Mouse (Mus musculus) CD8-positive naive resting alpha-beta T cell, adult 2 months (primary cell): Measurements from ENCODE around the gene Morn1.

Experiments
- DNase-seq, 2 experiments: peaks; one replicate each; pipeline ENCODE4 v3.0.0; 2022; ENCODE audit warnings: low read depth in 2 of 2, low spot score in 2 of 2

Morn1 gene

GRCm38 (mm10) chr4:155157871-155158542 is 71.6 kb downstream of the Morn1 start:
- no peak for DNase-seq

- no peak for DNase-seq
These were observed 72.2 kb downstream of the Morn1 start for GRCm38 (mm10) chr4:155158543-155158917.

- peak; percentile 57 to 62 for DNase-seq
These were observed 76.3 kb downstream of the Morn1 start for GRCm38 (mm10) chr4:155162433-155163319.

GRCm38 (mm10) chr4:155163320-155163651 is 76.9 kb downstream of the Morn1 start:
- DNase-seq: no peak

- no peak for DNase-seq
These were observed 77.3 kb downstream of the Morn1 start for GRCm38 (mm10) chr4:155163685-155164084.

- no peak for DNase-seq
These were observed 78.2 kb downstream of the Morn1 start for GRCm38 (mm10) chr4:155164550-155164949.

- no peak for DNase-seq
These were observed 79.5 kb downstream of the Morn1 start for GRCm38 (mm10) chr4:155165861-155166260.

- DNase-seq: peak; percentile 46 to 63
These were observed 82.5 kb downstream of the Morn1 start for GRCm38 (mm10) chr4:155168835-155169252.

- DNase-seq: no peak
These were observed 84.3 kb downstream of the Morn1 start for GRCm38 (mm10) chr4:155170614-155171212.

GRCm38 (mm10) chr4:155171961-155172533 is 85.7 kb downstream of the Morn1 start:
- DNase-seq: no peak

- no peak for DNase-seq
These were observed 86.8 kb downstream of the Morn1 start for GRCm38 (mm10) chr4:155172909-155173821.

GRCm38 (mm10) chr4:155173822-155174785 is 87.7 kb downstream of the Morn1 start:
- no peak for DNase-seq

GRCm38 (mm10) chr4:155176210-155176609 is 89.8 kb downstream of the Morn1 start:
- no peak for DNase-seq

- peak; percentile 72 to 78 for DNase-seq
These were observed 91.9 kb downstream of the Morn1 start for GRCm38 (mm10) chr4:155178274-155178673.

GRCm38 (mm10) chr4:155178981-155179512 is 92.7 kb downstream of the Morn1 start:
- no peak for DNase-seq

GRCm38 (mm10) chr4:155183201-155183600 is 96.8 kb downstream of the Morn1 start:
- DNase-seq: no peak

- no peak for DNase-seq
These were observed 98.1 kb downstream of the Morn1 start for GRCm38 (mm10) chr4:155184248-155185070.

GRCm38 (mm10) chr4:155185845-155186244 is 99.5 kb downstream of the Morn1 start:
- DNase-seq: no peak
